Mouse (Mus musculus) liver, embryonic 14.5 days (tissue): ENCODE data around the gene Mtmr4.

ENCODE experiments used
- CTCF ChIP-seq: IDR thresholded peaks from 2 replicates; pipeline ENCODE4 v1.5.1; 2016; ENCODE audit warnings: antibody characterized with exemption, low read depth, control low read depth
- EP300 ChIP-seq: IDR thresholded peaks from 2 replicates; pipeline ENCODE4 v1.6.1; 2016; ENCODE audit warnings: antibody characterized with exemption, low read depth

DNA sequence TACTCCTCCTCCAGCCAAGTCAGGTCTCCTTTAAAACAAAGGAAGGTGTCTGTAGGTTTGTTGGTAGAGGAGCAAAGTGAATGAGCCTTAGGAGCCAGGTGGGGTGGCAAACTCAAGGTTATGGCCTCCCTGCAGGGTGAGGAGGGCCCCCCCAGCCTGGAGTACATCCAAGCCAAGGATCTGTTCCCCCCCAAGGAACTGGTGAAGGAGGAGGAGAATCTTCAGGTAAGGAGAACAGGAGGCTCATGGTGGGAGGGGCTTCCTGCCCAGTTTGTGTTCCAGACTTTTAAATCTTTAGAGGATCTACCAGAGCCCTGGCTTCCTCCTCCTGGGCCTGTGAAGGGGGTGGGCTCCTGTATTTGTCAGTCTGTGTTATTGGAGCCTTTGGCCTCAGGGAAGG is 5.1 kb downstream of the Mtmr4 start:
- TF ChIP-seq CTCF (no peak), EP300 (no peak)
